Mouse (Mus musculus) thymus, postnatal 0 days (tissue): ENCODE measurements around the gene Ctrc. TPM values are rescaled to one million over a fixed set of nuclear protein-coding genes. Genes with fewer than 3 reads are reported as not detected.

Source experiments
- DNase-seq: peaks from one replicate; pipeline ENCODE4 v3.0.0-alpha.2; 2015; ENCODE audit warnings: low spot score
- polyA plus RNA-seq: library from polyadenylated mRNA; unstranded; fragments of >200 nt; fragmentation: Nextera tagmentation; extraction: Ambion mirVana; gene quantifications from 2 replicates; pipeline ENCODE4 v1.2.1, GENCODE M21; 2015

The Ctrc gene
- 0.30 TPM in 1 of 2 replicates, not detected in the other for polyA plus RNA-seq

DNA sequence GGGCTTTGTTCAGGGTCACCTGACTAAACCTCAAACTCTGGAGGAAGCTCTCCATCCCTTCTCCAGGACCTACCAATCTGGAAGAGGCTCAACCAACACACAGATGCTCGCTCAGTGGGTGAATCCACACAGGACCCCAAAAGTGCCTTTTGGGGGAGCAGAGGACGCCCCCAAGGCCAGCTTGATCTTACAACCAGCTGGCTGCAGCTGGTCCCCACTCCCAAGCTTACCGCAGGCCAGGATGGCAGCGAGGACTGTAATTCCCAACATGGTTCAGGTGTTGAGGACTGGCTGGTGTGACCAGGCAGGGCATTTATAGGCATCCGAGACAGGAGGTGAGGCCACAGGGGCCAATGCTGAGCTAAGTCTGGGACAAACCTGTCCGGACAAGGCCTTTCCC, at the start of gene Ctrc:
TSS of gene Ctrc (minus strand) at position 361 of the 400 bp plus-strand sequence.
- DNase-seq: no peak

DNA sequence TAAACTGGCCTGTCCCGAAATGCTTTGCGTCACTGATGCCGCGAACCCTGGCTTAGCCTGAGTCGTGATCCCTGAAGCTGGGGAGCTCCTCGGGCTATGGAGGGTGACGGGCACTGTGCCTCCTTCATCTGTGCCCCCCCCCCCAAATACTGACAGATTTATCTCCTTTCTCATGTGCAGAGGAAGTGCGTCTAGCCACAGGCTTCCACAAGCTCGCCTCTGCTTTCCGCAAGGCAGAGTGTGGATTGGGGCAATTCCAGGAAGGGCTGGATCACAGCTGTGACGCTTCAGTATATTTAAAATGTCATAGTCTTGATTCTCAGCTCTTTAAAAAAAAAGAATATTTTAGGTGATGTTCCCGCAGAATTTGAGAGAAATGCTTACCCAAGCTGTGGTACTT, 49.6 kb upstream of the Ctrc start:
- DNase-seq: no peak

GRCm38 (mm10) chr4:141893157-141893784, 47.1 kb upstream of the Ctrc start:
- no peak for DNase-seq

DNA sequence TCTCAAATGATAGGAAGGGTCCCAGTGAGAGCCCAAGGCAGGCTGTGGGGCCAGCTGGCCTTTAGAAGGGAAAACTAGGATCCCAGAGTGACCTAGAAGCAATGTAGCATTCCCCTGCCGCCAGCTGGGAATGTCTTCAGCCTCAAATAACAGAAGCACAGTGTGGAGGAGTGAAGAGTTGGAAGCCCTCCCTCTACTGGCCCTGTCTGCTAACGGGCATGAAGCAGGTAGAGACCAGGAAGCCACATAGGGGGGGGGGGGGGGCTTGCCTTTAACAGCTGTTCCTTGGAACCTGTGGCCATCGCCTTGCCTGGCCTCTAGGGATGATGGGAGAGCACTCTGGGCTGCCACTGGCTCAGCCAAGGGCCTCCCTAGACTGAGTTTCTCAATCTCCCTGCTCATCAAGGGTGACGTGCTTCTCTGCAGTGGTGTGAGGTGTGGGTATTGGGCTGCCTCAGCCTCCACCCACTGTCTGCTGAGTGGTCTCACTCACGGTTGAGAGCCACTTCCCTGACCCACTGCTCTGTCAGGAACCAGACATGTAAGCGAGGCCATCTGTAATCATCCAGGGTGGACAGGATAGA, 40.3 kb upstream of the Ctrc start:
- no peak for DNase-seq

DNA sequence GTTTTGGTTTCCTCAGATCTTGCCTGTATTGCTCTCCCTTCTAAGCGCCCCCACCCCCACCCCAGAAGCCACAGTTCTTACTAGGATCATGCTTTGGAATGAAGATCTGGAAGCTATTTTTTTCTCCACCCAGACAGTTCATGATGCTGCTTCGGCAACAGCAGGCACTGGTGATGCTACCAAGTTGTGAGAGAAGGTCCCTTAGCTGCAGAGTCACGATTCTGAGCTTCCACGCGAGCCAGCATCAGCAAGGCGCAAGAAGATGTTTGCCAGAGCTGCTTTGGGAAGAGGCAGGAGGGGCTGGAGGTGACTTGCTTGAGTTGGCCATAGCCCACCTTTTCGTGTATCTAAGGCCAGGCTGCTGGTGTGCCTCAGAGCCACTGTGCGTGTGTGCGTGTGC, 39.3 kb upstream of the Ctrc start:
- DNase-seq: no peak

GRCm38 (mm10) chr4:141882858-141883257, 36.7 kb upstream of the Ctrc start:
- DNase-seq: no peak

GRCm38 (mm10) chr4:141881950-141882349, 35.8 kb upstream of the Ctrc start:
- DNase-seq: no peak

- DNase-seq: no peak
Measured at GRCm38 (mm10) chr4:141881289-141881914, 35.2 kb upstream of the Ctrc start.

- DNase-seq: no peak
Measured at GRCm38 (mm10) chr4:141879875-141880274, 33.7 kb upstream of the Ctrc start.

DNA sequence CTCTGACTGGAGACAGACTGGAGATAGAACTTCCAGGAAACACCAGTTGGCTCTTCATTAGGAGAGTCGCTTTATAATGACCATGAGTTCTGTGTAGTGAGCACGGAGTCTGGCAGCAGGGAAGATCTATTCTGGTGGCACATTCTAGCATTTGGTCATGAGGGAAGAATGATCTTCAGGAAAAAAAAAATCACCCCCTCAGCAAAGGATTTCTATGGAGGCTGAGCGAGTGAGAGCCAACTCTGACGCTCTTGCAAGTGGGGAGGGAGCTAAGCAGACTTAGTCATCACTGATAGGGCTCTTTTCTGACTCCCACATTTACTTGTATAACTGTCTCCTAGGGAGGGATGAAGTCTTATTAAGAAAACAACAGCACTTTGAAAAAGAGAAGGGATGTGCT, 32.9 kb upstream of the Ctrc start:
- DNase-seq: no peak

DNA sequence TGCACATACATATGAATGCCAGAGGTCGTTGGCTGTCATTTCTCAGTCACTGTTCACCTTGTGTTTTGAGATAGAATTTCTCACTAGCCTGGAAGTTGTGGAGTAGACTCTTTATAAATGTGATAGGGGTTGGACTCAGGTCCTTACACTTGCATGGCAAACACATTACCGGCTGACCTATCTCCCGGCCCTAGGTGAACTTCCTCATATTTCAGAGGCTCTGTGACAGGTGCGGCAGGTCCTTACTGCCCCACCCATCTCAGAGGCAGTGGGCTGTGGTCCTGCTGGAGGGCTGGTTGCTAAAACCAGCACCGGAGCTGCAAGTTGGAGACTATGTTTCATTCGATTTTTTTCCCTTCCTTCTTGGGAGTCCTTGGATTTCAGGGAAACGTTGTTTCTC, 32.5 kb upstream of the Ctrc start:
- no peak for DNase-seq

- no peak for DNase-seq
Measured at GRCm38 (mm10) chr4:141875481-141876108, 29.4 kb upstream of the Ctrc start.

DNA sequence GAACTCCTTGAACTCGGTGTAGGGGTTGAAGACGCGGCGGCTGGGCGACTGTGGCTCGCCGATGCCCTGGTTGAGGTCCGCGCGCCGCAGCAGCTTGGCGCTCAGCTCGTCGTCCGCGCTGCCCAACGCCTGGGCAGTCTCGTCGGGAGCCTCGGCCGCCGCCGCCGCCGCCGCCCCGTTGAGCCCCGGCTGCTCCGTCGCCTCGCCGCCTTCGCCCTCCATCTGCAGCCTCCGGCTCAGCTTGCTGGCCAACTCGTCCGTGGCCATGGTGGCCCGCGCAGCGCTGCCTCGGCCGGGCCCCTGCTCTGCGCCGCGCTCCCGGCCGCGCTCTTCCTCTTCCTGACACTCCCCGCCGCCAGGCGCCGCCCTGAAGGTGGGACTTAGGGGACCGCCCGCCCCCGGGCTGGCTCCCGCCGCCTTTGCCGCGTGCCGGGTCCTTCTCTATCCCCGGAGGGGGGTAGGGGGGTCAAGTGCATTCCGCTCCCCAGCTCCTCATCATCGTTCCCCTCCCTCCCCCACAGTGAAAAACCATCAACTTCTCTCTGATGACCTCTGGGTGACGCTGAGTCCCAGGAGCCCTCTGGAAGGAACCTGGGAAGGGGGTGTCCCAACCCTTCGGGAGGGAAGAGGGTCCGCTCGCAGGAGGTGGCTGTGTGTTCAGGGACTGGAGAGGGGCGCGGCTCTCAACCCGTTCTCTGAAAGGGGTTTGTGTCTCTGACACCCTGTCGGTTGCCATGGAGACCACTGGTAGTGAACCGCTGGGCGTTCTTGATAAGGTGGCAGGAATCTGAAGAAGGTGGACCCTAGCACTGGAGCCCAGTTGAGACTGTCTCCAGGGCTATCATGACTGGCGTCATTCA, 28.7 kb upstream of the Ctrc start, which contains the start of gene Efhd2:
TSS of gene Efhd2 (minus strand) at position 320 of the 860 bp plus-strand sequence.
- DNase-seq: peak; percentile 72

DNA sequence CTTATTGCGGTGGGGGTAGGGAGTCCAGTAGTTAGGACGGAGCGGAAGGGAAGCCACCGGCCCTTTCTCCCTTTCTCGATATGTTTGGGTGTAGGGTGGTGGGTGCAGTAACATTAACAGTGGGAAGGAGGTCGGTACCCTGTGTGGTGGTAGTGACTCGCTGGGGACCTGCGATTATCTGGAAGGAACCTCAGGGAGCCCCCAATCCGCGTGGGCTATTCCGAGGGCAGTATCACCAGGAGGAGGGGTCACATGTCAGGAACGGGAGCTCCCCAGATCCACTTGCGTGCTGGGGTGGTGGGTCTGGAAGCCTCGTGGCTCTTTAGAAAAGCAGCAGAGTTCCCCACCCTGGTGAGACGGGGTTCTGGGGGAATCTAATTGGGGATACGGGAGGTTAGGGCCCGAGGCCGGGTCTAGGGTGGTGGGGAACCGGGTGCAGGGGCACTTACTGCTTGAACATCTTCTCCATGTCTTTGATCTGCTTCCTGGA, 28.0 kb upstream of the Ctrc start:
- DNase-seq: peak; percentile 12

- DNase-seq: no peak
Measured at GRCm38 (mm10) chr4:141872977-141873376, 26.8 kb upstream of the Ctrc start.

- DNase-seq: no peak
Measured at GRCm38 (mm10) chr4:141871909-141872308, 25.8 kb upstream of the Ctrc start.

GRCm38 (mm10) chr4:141871333-141871725, 25.2 kb upstream of the Ctrc start:
- no peak for DNase-seq

DNA sequence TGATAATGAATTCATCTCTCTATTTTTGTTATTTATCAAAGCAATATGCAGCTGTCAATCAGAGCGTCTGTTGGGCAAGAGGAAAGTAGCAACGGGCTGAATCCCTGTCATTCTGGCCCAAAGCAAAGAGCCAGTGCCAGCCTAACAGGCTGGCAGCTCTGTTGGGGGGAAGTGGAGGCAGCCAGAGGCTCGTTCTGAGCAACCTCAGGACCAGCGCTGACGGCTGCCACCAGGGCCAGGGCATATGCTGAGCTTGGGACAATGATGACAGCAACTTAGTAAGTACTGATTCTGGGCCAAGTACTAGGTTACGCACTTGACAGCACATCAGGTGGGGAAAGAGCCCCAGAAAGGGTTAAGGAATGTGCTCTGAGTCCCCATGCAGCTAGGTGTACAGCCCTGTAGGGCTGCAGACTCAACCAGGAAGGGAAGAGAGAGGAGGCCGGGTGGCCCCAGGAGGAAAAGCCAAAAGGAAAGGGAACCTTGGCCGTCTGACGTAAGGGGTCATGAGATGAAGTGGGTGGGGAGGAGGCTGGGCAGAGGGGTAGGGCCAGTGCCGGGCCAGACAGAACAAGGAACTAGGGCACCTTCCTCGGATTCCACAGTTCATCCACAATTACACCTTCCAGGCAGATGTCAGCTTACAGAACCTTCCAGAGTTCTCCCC, 24.6 kb upstream of the Ctrc start:
- DNase-seq: no peak

- no peak for DNase-seq
Measured at GRCm38 (mm10) chr4:141869436-141870215, 23.5 kb upstream of the Ctrc start.

- no peak for DNase-seq
Measured at GRCm38 (mm10) chr4:141868051-141868450, 21.9 kb upstream of the Ctrc start.
